Mouse (Mus musculus) retina, embryonic 14.5 days (tissue): ENCODE measurements around the gene Bnip1.
A peak's percentile ranks its signal among the peaks of the same experiment; 100 is the strongest.

Experiments
- DNase-seq: peaks from one replicate; pipeline ENCODE4 v3.0.0-alpha.2; 2015; ENCODE audit warnings: low spot score

Gene Bnip1

GRCm38 (mm10) chr17:26793068-26793765, 12.4 kb downstream of the Bnip1 start:
- DNase-seq = no peak

DNA sequence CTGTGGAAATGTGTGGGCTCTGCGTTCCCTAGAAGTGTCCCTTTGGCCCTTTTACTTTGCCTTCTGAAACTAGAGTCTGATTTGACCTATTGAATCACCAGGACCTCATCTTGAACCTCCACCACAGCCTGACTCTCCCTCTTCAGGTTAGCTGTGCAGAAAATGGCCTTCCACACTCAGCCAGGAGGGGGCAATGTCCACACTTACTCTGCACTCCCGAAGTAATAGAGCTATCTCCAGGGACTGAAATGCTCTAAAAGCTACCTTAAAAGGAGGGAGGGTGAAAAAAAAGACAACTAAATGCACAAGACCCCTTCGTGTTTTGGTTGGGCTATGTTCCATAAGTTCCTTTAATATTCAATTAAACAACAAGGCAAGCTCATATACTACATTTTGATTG, 13.9 kb downstream of the Bnip1 start:
- DNase-seq = peak; percentile 69

- DNase-seq = no peak
These were observed 14.5 kb downstream of the Bnip1 start for GRCm38 (mm10) chr17:26795386-26795785.

GRCm38 (mm10) chr17:26797379-26798128, 16.7 kb downstream of the Bnip1 start:
- no peak for DNase-seq

DNA sequence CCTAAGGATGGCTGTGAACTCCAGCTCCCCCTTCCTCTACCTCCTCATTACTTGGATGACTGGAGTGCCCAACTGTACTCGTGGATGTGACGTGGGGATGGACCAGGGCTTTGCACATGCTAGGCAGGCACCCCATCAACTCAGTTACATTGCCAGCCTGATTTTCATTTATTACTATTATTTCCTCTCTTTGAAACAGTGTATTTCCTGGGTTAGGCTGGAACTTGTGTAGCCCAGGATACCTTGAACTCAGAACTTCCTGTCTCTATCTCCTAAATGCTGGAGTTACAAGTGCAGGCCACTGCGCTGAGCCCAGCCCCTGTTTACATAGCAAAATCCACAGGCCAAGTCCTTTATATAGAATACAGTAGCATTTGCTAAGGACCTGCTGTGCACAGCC, 22.0 kb downstream of the Bnip1 start:
- DNase-seq = no peak

DNA sequence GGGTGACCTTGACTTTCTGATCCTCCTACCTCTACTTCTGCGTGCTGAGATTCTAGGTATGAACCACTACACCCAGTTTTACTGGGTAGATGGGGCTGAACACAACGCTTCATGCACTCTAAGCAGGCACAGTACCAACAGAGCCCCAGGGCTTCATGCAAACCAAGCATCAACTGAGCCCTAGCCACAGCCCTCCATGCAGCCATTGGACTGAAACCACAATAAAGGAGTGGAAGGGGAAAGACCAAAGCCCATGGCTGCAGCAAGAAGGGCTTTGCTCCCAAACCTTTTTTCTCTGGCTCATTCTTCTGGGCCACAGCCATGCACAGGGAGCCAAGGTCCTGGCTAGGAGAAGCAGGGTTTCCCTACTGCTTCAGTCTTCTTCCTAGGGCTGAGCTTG, 31.7 kb downstream of the Bnip1 start:
- no peak for DNase-seq

- no peak for DNase-seq
These were observed 32.6 kb downstream of the Bnip1 start for GRCm38 (mm10) chr17:26813497-26813896.

- no peak for DNase-seq
These were observed 35.9 kb downstream of the Bnip1 start for GRCm38 (mm10) chr17:26816810-26817209.

- no peak for DNase-seq
These were observed 36.9 kb downstream of the Bnip1 start for GRCm38 (mm10) chr17:26817776-26818175.

DNA sequence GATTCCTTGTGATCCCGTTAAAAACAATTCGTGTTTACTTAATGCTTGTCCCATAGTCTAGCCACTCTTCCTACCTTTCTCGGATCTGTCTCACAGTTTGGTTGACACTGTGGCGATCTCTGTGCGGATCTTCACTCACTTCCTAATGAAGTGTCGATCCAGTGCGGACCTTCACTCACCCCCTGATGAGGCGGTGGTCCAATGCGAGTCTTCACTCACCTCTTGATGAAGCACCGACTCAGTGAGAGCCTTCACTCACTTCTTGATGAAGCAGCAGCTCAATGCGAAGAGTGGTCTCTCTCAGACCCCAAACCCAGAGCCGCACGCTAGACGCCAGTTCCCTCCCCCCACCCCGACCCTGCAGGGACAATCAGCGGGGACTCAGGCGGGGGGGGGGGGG, 45.3 kb downstream of the Bnip1 start:
- DNase-seq = no peak

DNA sequence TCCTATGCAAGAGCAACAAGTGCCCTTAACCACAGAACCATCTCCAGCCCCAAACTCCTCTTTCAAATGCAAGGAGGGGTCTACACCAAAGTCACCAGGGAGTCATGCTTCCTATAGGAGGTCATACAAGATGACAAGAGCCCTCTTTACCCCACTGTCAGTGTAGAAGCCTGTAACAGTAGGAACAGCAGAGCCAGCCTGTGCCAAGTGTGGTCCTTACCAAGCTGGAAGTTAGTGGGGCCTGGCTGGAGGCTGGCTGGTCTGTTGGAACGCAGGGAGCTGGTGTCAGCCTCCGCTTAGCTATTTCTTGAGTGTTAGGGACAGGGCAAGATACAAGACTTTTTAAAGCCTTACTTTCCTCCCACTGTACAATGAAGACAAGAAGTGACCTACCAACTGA, 52.9 kb downstream of the Bnip1 start:
- no peak for DNase-seq

- no peak for DNase-seq
These were observed 53.6 kb downstream of the Bnip1 start for GRCm38 (mm10) chr17:26834302-26834965.

DNA sequence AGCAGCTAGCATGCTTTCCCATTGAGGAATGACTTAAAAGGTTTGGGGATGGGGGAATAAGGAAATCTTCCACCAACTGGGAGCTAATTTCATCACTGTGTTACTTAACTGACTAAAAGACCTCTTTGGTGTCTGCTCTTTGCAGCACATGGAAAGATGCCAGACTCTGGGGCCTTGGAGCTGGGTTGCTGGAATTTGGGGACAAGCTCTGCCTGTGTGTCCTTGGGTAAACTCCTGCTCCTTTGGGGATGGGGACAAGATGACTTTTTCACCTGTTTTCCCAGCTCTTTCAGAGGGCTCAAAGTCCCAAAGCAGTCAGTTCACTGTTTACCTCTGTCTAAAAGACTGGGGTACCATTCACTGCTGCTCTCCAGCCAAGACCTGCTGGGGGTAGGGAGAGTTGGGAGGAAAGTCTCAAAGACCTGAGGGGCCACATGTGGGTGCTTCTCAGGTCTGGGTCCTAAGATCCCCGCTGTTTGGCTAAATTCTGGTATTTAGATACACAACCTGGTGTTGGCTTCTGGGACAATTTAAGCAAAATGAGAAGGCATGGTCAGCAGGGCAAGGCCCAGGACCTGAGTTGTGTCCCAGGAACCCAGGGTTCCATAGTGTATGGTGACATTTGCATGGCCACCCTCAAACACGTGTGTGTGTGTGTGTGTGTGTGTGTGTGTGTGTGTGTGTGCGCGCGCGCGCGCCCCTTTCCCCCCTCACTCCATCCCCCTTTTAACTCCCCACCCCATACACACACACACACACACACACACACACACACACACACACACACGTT, 54.3 kb downstream of the Bnip1 start:
- DNase-seq = no peak

GRCm38 (mm10) chr17:26835956-26836355, 55.1 kb downstream of the Bnip1 start:
- no peak for DNase-seq

GRCm38 (mm10) chr17:26836377-26836776, 55.5 kb downstream of the Bnip1 start:
- DNase-seq = peak; percentile 3

DNA sequence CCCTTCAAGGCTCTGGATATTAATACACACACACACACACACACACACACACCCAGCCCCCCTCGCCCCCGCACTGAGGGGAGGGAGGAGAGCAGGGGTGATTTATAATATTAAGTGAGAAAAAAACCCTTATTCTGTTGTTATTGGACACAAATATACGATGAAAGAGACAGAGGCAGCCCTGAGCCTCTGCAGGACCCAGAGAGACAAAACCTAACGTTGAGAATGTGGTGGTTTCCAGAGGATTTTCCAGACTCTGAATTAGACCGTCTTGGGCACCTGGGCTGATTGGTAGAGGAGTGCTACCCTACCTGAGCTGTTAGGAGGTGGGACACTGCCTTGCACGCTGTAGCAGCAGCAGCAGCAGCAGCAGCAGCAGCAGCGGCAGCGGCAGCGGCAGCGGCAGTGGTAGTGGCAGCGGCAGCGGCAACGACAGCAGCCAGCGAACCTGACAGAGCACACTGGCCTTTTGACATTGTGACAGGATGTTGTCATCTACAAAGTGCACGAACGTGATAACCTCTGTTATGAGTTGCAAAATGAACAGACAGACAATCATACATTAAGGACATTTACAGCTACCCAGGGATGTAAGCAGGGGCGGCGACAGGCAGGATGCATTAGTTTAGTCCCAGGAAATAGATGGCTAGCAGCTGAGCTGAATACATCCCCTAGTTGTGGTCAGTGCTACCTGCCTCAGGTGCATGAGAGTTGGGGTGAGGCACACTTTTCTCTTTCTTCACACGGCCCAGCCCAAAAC, 56.1 kb downstream of the Bnip1 start:
- DNase-seq = peak; percentile 33

GRCm38 (mm10) chr17:26837546-26837985, 56.7 kb downstream of the Bnip1 start:
- peak; percentile 8 for DNase-seq

GRCm38 (mm10) chr17:26838191-26838910, 57.5 kb downstream of the Bnip1 start:
- DNase-seq = peak; percentile 3

- DNase-seq = peak; percentile 16
These were observed 58.2 kb downstream of the Bnip1 start for GRCm38 (mm10) chr17:26838911-26839717.
